Mouse (Mus musculus) olfactory bulb, adult 2 months (tissue): ENCODE results near the gene Clspn.

Experiments
- CTCF ChIP-seq: fragments of 200-500 bp; IDR thresholded peaks from 2 replicates; pipeline ENCODE4 v1.5.1; 2012; ENCODE audit warnings: low read depth, mild to moderate bottlenecking, low read length, moderate library complexity; ENCODE audit not compliant: insufficient read depth
- POLR2A ChIP-seq: fragments of 200-500 bp; IDR thresholded peaks from 2 replicates; pipeline ENCODE4 v1.6.1; 2012; ENCODE audit warnings: mild to moderate bottlenecking, low read depth, low read length, moderate library complexity; ENCODE audit not compliant: insufficient read depth

GRCm38 (mm10) chr4:126526164-126526563 lies 30.6 kb upstream of the Clspn start:
- TF ChIP-seq POLR2A (no peak), CTCF (no peak)
